Mouse (Mus musculus) frontal cortex, adult (tissue): ENCODE measurements around the gene Rpl12.
"Not testable (repeated sequence)": the region's sequence is repeated elsewhere in the genome, so short reads cannot be mapped to it uniquely, and the experiment has no call there.

ENCODE experiments used
- ATAC-seq: cut with Nextera tagmentation; 2 replicates; pipeline ENCODE4 v1.9.2; 2017; ENCODE audit warnings: mild to moderate bottlenecking, moderate library complexity, mixed read lengths; ENCODE audit not compliant: low TSS enrichment

Gene Rpl12

DNA sequence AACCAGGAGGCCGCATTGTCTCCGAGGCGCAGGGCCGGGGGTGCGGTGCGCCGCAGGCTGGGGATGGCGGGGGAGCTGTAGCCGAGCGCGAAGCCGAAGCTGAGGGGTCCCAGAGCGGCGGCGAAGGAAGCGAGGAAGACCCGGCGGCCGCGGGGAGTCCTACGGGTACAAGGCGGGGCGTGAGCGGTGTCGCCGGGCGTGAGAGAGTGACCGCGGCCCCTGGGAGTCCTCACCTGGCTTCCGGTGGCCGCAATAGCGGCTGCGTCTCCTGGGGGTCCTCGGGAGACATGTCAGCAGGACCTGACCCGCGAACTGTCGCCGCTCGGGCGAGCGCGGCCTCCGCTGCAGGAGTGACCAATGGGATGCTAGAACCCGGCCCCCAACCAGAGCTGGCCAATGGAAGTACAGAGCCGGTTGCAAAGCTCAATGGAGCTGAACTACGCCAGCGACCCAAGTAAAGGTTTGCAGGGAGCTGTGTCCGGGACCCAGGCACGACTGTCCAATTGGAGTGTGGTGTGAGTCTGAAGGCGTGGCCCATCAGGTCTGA is 20.4 kb downstream of the Rpl12 start, which contains the start of gene Slc2a8:
Gene Slc2a8, minus strand, starts transcription at position 359 of the 547 bp plus-strand sequence.
- ATAC-seq = peak; percentile 93

DNA sequence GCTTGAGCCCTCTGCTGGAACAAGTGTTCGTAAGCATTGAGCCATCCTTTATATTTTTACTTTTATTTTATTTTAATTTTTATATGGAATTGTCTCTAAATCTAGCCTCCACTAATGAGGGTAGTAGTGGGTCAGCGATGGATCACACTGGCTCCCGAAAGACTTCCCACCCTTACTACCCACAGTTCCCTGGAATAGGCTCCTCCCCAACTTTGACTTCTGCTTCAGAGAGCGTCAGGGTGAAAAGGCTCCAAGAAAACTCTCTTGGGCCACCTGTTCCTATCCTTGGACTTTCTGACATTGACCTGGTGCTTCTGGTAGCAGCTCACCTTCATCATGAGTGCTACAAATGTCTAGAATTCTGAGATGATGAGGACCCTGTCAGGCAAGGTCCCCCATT is 21.3 kb downstream of the Rpl12 start:
- ATAC-seq = no peak

DNA sequence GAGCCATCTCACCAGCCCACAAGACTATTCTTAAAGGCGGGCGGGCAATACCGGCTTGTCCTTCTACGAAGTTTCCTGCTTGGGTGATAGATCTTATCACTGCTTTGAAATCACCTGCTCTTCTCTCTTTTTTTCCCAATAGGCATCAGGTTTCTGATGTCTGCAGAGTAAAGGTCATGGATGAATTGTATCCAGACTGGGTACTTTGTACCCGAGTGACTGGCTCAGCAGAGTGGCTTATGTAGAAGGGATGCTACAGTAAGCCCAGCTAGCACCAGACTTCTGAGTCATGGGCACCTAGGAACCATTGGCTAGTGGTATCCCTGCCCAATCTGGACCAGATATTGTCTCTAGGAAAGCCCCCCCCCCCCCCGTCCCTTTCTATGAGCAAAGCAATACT is 22.3 kb downstream of the Rpl12 start:
- no peak for ATAC-seq

DNA sequence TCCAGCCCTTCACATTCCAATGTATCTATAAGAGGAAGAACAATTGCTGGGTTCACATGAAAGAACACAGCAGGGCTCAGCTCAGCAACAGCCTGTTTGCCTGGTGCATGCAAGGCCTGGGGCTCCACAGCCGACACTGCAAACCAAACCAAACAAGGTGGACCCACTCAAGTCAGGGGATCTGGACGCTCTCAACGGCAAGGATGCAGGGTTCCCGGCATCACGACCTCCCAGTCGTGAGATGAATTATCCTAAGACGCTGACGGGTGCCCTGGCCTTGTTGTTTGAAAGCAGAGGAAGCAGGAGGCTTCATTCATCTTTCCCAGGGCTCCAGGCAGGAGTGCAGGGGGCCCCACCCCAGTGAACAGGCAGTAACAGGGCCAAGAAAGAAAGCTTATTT is 24.5 kb downstream of the Rpl12 start:
- ATAC-seq = no peak

DNA sequence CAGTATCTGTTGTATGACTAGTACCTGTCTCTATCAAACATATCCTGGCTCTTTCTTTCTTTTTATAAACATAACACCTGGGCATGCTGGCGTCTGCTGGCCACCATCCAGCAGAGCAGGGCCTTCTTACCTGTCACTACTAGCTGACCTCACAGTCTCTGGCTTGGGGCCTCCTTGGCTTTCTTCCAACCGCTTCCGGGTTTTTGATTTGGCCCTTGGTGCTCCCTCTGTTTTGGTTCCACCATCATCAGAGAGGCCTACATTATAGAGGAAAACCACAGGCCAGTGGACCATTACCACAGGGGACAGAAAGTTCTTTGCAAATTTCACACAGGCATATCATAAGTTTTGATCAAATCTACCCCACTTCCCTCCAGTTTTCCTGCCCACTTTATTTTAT is 28.0 kb downstream of the Rpl12 start:
- ATAC-seq = no peak

DNA sequence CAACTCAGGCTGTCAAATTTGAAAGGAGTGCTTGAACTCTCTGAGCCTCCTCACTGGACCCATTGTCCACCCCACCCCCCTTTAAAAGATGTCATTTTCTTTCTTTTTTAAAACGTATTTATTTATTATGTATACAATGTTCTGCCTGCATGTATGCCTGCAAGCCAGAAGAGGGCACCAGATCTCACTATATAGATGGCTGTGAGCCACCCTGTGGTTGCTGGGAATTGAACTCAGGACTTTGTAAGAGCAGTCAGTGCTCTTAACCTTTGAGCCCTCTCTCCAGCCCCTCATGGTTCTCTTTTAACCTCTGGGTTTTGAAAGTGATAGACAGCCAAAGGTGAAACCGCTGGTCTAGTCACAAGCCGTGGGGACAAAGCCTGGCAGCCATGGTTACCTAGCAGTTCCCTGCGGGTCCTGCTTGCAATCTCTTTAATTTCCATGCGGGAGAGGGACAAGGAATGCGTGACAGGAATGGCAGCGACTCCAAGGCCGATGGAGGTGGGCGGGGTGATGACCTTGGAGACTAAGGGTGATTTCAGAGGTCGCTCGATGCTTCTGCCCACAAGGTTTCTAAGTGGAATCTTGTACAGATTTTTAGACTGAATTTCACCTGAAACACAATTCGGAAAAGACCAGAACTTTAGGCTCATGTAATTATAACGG is 28.9 kb downstream of the Rpl12 start:
- ATAC-seq = no peak

DNA sequence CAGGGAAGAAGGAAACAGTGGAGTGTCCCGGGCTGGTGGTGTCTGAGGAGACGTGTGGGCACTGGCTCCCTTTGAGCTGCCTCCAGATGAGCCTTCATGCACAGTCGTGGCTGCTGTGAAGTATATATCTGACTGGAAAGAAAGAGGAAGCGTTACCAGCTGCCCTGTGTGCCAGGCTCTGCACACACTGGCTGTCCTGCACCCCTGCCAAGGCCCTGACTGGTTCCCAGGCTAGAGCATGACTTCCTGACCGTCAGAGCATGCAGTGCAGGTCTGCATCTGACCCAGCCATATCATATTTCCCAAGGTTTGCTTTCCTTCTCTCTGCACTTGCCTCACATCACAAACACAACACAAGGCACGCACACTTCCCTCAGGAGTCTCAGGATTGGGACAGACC is 30.8 kb downstream of the Rpl12 start:
- no peak; the same call in 1 of the 2 replicates for ATAC-seq

DNA sequence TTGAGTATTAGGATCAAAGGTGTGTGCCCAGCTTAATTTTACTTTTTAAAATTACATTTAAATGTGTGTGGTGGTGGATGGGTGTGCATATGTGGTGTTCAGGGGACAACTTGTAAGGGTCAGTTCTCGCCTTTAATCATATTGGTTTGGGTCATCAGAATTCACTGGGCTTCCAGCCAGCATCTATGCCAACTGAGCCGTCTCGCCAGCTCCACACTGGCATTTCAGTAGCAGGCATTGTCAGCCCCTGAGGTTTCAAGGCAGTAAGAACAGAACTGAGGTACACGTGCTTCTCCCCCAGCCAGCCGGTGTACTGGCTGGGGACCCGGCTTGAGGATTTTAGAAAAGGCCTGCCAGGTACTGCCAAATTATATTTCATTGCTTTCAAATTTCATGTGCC is 35.7 kb downstream of the Rpl12 start:
- no peak for ATAC-seq

DNA sequence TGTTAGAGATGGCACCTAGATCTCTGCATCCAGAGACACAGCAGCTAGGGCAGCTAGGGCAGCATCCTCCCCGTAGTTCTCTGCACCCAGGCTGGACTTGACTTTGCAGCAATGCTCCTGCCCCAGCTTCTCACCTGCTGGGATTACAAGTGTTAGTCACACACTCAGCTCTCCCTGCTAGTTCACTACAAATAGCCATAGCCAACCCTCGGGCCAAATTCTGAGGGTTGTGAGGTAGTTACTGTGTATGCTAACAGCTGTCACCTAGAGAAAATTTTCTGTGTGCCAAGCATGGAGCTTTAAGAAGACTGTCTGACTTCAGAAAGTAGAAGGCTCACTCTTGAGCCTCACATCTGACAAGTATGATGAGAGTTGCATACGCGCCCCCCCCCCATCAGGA is 36.4 kb downstream of the Rpl12 start:
- peak; percentile 33; the same call in 1 of the 2 replicates for ATAC-seq

DNA sequence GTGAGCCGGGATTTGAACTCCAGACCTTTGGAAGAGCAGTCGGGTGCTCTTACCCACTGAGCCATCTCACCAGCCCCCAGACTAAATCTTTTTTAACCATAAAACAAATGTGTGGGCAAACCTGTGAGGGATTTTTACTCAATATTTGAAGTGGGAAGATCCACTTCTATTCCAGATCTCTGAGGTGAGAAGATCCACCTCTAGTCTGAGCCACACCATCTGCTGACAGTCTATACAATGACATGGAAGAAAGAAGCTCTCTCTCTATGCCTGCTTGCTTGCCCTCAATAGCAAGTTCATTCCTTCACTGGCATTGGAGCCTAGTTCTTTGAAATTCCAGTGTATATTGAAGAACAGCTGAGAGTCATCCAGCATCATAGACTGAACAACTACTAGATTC is 38.4 kb downstream of the Rpl12 start:
- peak; percentile 45 for ATAC-seq

DNA sequence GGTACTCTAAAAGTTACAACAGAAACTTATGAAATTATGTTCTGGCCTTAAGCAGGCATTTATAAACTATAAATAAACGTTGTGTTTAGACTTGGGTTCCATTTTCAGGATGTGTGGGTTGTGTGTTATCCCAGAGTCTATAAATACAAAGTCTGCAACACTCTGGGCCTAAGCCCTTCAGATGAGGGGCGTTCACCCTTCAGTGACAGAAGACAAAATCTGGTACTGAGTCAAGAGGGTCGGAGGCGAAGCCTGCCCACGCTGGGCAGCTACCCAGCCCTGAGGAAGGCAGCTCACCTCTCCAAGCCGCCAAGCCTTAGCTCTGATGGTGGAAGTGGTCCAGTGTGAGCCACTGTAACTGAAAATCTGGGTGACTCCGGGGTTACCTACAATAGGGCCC is 40.8 kb downstream of the Rpl12 start:
- ATAC-seq = peak; percentile 58; the same call in 1 of the 2 replicates

DNA sequence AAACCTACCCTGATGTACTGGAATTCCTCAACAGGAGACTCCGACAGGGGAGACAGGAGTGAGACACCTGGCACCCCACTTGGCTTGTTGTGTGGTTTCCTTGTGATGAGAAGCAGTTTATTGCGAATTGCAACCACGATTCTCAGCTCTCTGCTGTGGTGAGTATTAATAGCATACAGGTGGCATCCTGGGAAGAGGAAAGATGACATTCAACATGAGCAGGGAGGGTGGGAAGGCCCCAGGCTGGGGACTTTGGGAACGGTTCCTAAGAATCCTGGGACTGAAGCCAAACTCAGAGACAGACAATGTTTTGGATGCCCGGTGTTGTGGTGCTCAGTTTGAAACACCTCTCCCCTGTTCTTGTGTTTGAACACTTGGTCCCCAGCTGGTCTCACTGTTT is 43.7 kb downstream of the Rpl12 start:
- peak; percentile 7; the same call in 1 of the 2 replicates for ATAC-seq

DNA sequence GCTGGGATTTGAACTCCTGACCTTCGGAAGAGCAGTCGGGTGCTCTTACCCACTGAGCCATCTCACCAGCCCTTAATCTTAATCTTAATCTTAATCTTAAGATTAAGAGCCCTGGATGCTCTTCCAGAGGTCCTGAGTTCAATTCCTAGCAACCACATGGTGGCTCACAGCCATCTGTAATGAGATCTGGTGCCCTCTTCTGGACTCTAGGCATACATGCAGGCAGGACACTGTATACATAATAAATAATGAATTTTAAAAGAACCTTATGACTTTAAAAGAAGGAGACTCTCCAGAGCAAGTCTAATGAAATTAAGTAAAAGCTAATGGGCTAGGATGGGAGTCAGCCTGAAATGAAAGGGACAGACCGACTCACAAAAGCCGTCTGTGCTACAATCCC is 47.7 kb downstream of the Rpl12 start:
- not testable (repeated sequence) for ATAC-seq

DNA sequence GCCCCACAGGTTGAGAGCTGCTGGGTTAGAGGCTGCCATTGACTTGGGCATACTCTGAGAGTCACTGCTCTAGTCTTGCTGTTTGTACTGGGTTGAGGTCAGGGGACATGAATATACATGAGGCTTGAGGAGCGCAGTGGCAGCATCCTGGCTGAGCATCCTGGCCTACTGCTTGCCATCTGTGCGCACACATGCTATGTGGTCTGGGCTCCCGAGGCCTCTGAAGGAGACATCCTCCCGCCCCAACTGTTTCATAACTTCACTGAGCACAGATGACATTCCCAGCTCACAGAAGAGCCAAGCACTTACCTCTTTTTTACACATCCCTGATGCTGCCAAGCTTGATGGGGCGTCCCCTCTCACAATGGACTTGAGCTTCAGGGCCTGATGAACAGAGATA is 53.5 kb downstream of the Rpl12 start:
- ATAC-seq = peak; percentile 78
